Mouse (Mus musculus) bone marrow, adult 2 months (tissue): Measurements from ENCODE around the gene Tshz2.

Experiments
- CTCF ChIP-seq: fragments of 200-500 bp; IDR thresholded peaks from 2 replicates; pipeline ENCODE4 v1.5.1; 2011; ENCODE audit warnings: low read length, control low read depth; ENCODE audit not compliant: control insufficient read depth, insufficient read depth
- POLR2A ChIP-seq: fragments of 200-500 bp; IDR thresholded peaks from 2 replicates; pipeline ENCODE4 v1.6.1; 2011; ENCODE audit warnings: low read depth, mild to moderate bottlenecking, control low read depth, low read length, borderline replicate concordance; ENCODE audit not compliant: control insufficient read depth

GRCm38 (mm10) chr2:169749331-169749945, 116.6 kb downstream of the Tshz2 start:
- TF ChIP-seq CTCF, result no peak
- no peak for TF ChIP-seq POLR2A
